26 mouse cellular contexts compared by ENCODE assay signal in genomic region chr12:16540712-16541111, GRCm38 (mm10).
DNase-seq lines count a peak whose midpoint lies in the region; ATAC-seq and TF ChIP-seq lines count a peak whose summit lies in the region.
"Had no signal": no experiment of that assay in that cellular context is flagged by ENCODE, and none has a peak within 500 bp of the region (broad histone marks: within the 10 kb centered on the region; RNA-seq: fewer than 3 reads in every experiment).

No protein-coding gene starts in this region.

- no peaks in the 10 kb centered on the region for H3K79me2 ChIP-seq in liver, adult 2 months (ENCODE audit: control insufficient read depth, insufficient read depth, low read length)

- TF ChIP-seq EP300 in liver, postnatal 0 days (IDR thresholded peaks at IDR 0.05; ENCODE audit: low read depth): no peak

- no peak overlapping the region for H3K4me3 ChIP-seq in liver, adult 2 months (ENCODE audit: insufficient read depth, low read depth, low read length)
- H3K4me3 ChIP-seq in liver, postnatal 0 days (ENCODE audit: low read depth, low read length): no peak overlapping the region
- no peak overlapping the region for H3K4me3 ChIP-seq in limb, embryonic 12.5 days (replicated peaks)
- H3K4me3 ChIP-seq in limb, embryonic 15.5 days: no peak overlapping the region
- H3K4me3 ChIP-seq: embryonic facial prominence, embryonic 13.5 days; forebrain, embryonic 12.5 days; forebrain, embryonic 15.5 days; heart, embryonic 12.5 days; heart, embryonic 15.5 days; hindbrain, embryonic 10.5 days; hindbrain, embryonic 13.5 days had no signal

- 72% methylated on average over 8 of the region's 8 CpGs for WGBS in liver, adult 2 months
- WGBS in liver, postnatal 0 days (ENCODE audit: insufficient replicate concordance): 96% methylated on average over 8 of the region's 8 CpGs
- 65% methylated on average over 8 of the region's 8 CpGs for WGBS in limb, embryonic 12.5 days
- 45% methylated on average over 8 of the region's 8 CpGs for WGBS in limb, embryonic 15.5 days

- DNase-seq in liver, adult 2 months (ENCODE audit: extremely low read depth, low read depth, low spot score): peak; percentile 27
- no peak for DNase-seq in liver, postnatal 0 days
- DNase-seq in gonadal fat pad, adult 2 months (ENCODE audit: low read depth): peak; percentile 54
- no peak for DNase-seq in layer of hippocampus, postnatal 36 days
- DNase-seq in layer of hippocampus, adult 9-11 months: no peak
- no peak for DNase-seq in urinary bladder, adult 2 months (ENCODE audit: low spot score)
- DNase-seq: adrenal gland, postnatal 10 days; adrenal gland, postnatal 36 days; cerebellum, adult 18-20 months; cerebellum, adult 9-10 months; cerebellum, postnatal 14 days; gastrocnemius, postnatal 25 days; heart, adult 18-20 months; heart, postnatal 10 days; heart, postnatal 36 days had no signal

- H3K27ac ChIP-seq in liver, adult 2 months (replicated peaks; ENCODE audit: insufficient read depth, low read depth, low read length): no peak overlapping the region
- no peak overlapping the region for H3K27ac ChIP-seq in liver, postnatal 0 days (ENCODE audit: low read depth)
- peak overlapping the region; percentile 76; the same call in 1 of the 2 replicates for H3K27ac ChIP-seq in limb, embryonic 12.5 days
- peak overlapping the region; percentile 23; the same call in 1 of the 2 replicates for H3K27ac ChIP-seq in limb, embryonic 15.5 days
- H3K27ac ChIP-seq: forebrain, embryonic 12.5 days; forebrain, embryonic 15.5 days; heart, embryonic 15.5 days; hindbrain, embryonic 10.5 days; hindbrain, embryonic 13.5 days had no signal

- no peak for TF ChIP-seq POLR2A in liver, adult 2 months (IDR thresholded peaks at IDR 0.05; ENCODE audit: extremely low read depth, insufficient read depth, low read length)

- no peak overlapping the region for H3K9ac ChIP-seq in liver, adult 2 months (ENCODE audit: low read depth, low read length)
- H3K9ac ChIP-seq in liver, postnatal 0 days (replicated peaks): no peak overlapping the region
- H3K9ac ChIP-seq in limb, embryonic 12.5 days (replicated peaks): no peak overlapping the region
- H3K9ac ChIP-seq in limb, embryonic 15.5 days: no peak overlapping the region
- H3K9ac ChIP-seq: embryonic facial prominence, embryonic 13.5 days; forebrain, embryonic 12.5 days; forebrain, embryonic 15.5 days; heart, embryonic 12.5 days; heart, embryonic 15.5 days; hindbrain, embryonic 13.5 days had no signal

- ATAC-seq in liver, postnatal 0 days: no peak
- peak; percentile 23; the same call in 1 of the 2 replicates for ATAC-seq in limb, embryonic 12.5 days (ENCODE audit: insufficient number of reproducible peaks, insufficient read depth, low FRiP score, low TSS enrichment, low read depth)
- ATAC-seq in limb, embryonic 15.5 days (ENCODE audit: insufficient number of reproducible peaks, low FRiP score, low TSS enrichment, low read depth): no peak
- ATAC-seq: forebrain, embryonic 15.5 days; hindbrain, embryonic 16.5 days; Patski had no signal

- no peak overlapping the region for H3K4me2 ChIP-seq in liver, postnatal 0 days (ENCODE audit: low read depth, low read length)
- H3K4me2 ChIP-seq in limb, embryonic 12.5 days: no peak overlapping the region
- no peak overlapping the region for H3K4me2 ChIP-seq in limb, embryonic 15.5 days
- H3K4me2 ChIP-seq: embryonic facial prominence, embryonic 13.5 days; forebrain, embryonic 12.5 days; forebrain, embryonic 15.5 days; heart, embryonic 12.5 days; heart, embryonic 15.5 days; hindbrain, embryonic 13.5 days had no signal

- H3K27me3 ChIP-seq in liver, adult 2 months (ENCODE audit: control insufficient read depth, insufficient read depth, low read length): no peaks in the 10 kb centered on the region
- H3K27me3 ChIP-seq in liver, postnatal 0 days (ENCODE audit: insufficient read depth, low read length): no peaks in the 10 kb centered on the region
- no peaks in the 10 kb centered on the region for H3K27me3 ChIP-seq in limb, embryonic 12.5 days
- no peaks in the 10 kb centered on the region for H3K27me3 ChIP-seq in limb, embryonic 15.5 days
- H3K27me3 ChIP-seq: embryonic facial prominence, embryonic 13.5 days; forebrain, embryonic 12.5 days; forebrain, embryonic 15.5 days; heart, embryonic 12.5 days; heart, embryonic 15.5 days; hindbrain, embryonic 13.5 days; Patski had no signal

- no peaks in the 10 kb centered on the region for H3K9me3 ChIP-seq in liver, postnatal 0 days (ENCODE audit: low read length)
- H3K9me3 ChIP-seq in limb, embryonic 12.5 days: no peaks in the 10 kb centered on the region
- no peaks in the 10 kb centered on the region for H3K9me3 ChIP-seq in limb, embryonic 15.5 days
- H3K9me3 ChIP-seq: embryonic facial prominence, embryonic 13.5 days; forebrain, embryonic 12.5 days; forebrain, embryonic 15.5 days; heart, embryonic 12.5 days; heart, embryonic 15.5 days; hindbrain, embryonic 10.5 days; hindbrain, embryonic 13.5 days had no signal

- peaks cover 2% of the 10 kb centered on the region; the same call in 1 of the 2 replicates for H3K4me1 ChIP-seq in liver, adult 2 months (ENCODE audit: control insufficient read depth, insufficient read depth, low read length)
- H3K4me1 ChIP-seq in liver, postnatal 0 days (ENCODE audit: insufficient read depth): no peaks in the 10 kb centered on the region
- peaks cover 26% of the 10 kb centered on the region for H3K4me1 ChIP-seq in limb, embryonic 12.5 days (replicated peaks)
- H3K4me1 ChIP-seq in limb, embryonic 15.5 days: peaks cover 13% of the 10 kb centered on the region
- H3K4me1 ChIP-seq: forebrain, embryonic 12.5 days; forebrain, embryonic 15.5 days; hindbrain, embryonic 10.5 days; hindbrain, embryonic 13.5 days had no signal

- TF ChIP-seq CTCF in liver, adult 2 months (IDR thresholded peaks at IDR 0.05; ENCODE audit: low read depth, low read length): no peak
- TF ChIP-seq CTCF in liver, postnatal 0 days (IDR thresholded peaks at IDR 0.05; ENCODE audit: low read depth): no peak

- peaks cover 87% of the 10 kb centered on the region for H3K36me3 ChIP-seq in liver, adult 2 months (ENCODE audit: control insufficient read depth, insufficient read depth, low read length)
- H3K36me3 ChIP-seq in liver, postnatal 0 days (replicated peaks; ENCODE audit: insufficient read depth, low read length): peaks cover 86% of the 10 kb centered on the region
- peaks cover 46% of the 10 kb centered on the region for H3K36me3 ChIP-seq in limb, embryonic 12.5 days
- H3K36me3 ChIP-seq in limb, embryonic 15.5 days: peaks cover 39% of the 10 kb centered on the region

Comparison
In these comparisons a context has a peak if more than half of its experiments do, and no peak if none do; other contexts are left out.
1. DNase-seq: peak in liver, adult 2 months (single experiment) and gonadal fat pad, adult 2 months (single experiment); none in liver, postnatal 0 days (single experiment), layer of hippocampus, postnatal 36 days (0 of 2), layer of hippocampus, adult 9-11 months (single experiment) and urinary bladder, adult 2 months (single experiment).
2. H3K27ac ChIP-seq: peak in limb, embryonic 12.5 days (single experiment) and limb, embryonic 15.5 days (single experiment); none in liver, adult 2 months (single experiment) and liver, postnatal 0 days (single experiment).